Mouse (Mus musculus) liver, embryonic 11.5 days (tissue): ENCODE measurements around the gene Prdm10. TPM values are rescaled to one million over a fixed set of nuclear protein-coding genes. Genes with fewer than 3 reads are reported as not detected.
A peak's percentile ranks its signal among the peaks of the same experiment; 100 is the strongest.

ENCODE experiments used
- ATAC-seq: fragments of 200-750 bp; cut with Nextera tagmentation; replicated peaks from 2 replicates; pipeline ENCODE4 v1.8.0; 2017; ENCODE audit warnings: moderate number of reproducible peaks, mild to moderate bottlenecking, moderate TSS enrichment, moderate library complexity; ENCODE audit not compliant: low FRiP score
- DNase-seq: peaks from one replicate; pipeline ENCODE4 v3.0.0-alpha.2; 2017; ENCODE audit warnings: low spot score
- H3K27ac ChIP-seq: fragments of 300-500 bp; sonication (generic); 2 replicates; pipeline ENCODE4 v1.5.1; 2014; ENCODE audit warnings: mild to moderate bottlenecking, low read depth, low read length, control low read depth
- H3K27me3 ChIP-seq: fragments of 300-500 bp; sonication (generic); replicated peaks from 2 replicates; pipeline ENCODE4 v1.6.1; 2014; ENCODE audit warnings: low read length, mixed read lengths; ENCODE audit not compliant: control insufficient read depth, insufficient read depth
- H3K36me3 ChIP-seq: fragments of 300-500 bp; sonication (generic); 2 replicates; pipeline ENCODE4 v1.6.1; 2014; ENCODE audit warnings: mild to moderate bottlenecking, low read length, moderate library complexity, mixed read lengths; ENCODE audit not compliant: control insufficient read depth, insufficient read depth
- H3K4me1 ChIP-seq: fragments of 300-500 bp; sonication (generic); replicated peaks from 2 replicates; pipeline ENCODE4 v1.6.1; 2014; ENCODE audit warnings: low read length, mixed read lengths; ENCODE audit not compliant: control insufficient read depth, insufficient read depth
- H3K4me2 ChIP-seq: fragments of 300-500 bp; sonication (generic); 2 replicates; pipeline ENCODE4 v1.6.1; 2014; ENCODE audit warnings: mild to moderate bottlenecking, control low read depth, moderate library complexity
- H3K4me3 ChIP-seq: fragments of 300-500 bp; sonication (generic); 2 replicates; pipeline ENCODE4 v1.5.1; 2014; ENCODE audit warnings: low read depth, low read length, control low read depth
- H3K9ac ChIP-seq: fragments of 300-500 bp; sonication (generic); 2 replicates; pipeline ENCODE4 v1.6.1; 2014; ENCODE audit warnings: low read depth, low read length, control low read depth
- H3K9me3 ChIP-seq: fragments of 300-500 bp; sonication (generic); 2 replicates; pipeline ENCODE4 v1.6.1; 2016; ENCODE audit warnings: low read length, inconsistent platforms, mixed read lengths; ENCODE audit not compliant: control insufficient read depth
- WGBS: fragments of 180-500 bp; shearing (Covaris S2); extraction: QIAGEN DNeasy Blood & Tissue Kit; methylation state at CpG from one replicate; pipeline ENCODE4 v1.1.7; 2014; 5-methylcytosine and 5-hydroxymethylcytosine counted together
- polyA plus RNA-seq: library from polyadenylated mRNA; unstranded; fragments of >200 nt; fragmentation: Nextera tagmentation; extraction: Ambion mirVana; gene quantifications from 2 replicates; pipeline ENCODE4 v1.2.1, GENCODE M21; 2014

Prdm10 gene
- polyA plus RNA-seq = 5.7 and 6.5 TPM in 2 replicates

DNA sequence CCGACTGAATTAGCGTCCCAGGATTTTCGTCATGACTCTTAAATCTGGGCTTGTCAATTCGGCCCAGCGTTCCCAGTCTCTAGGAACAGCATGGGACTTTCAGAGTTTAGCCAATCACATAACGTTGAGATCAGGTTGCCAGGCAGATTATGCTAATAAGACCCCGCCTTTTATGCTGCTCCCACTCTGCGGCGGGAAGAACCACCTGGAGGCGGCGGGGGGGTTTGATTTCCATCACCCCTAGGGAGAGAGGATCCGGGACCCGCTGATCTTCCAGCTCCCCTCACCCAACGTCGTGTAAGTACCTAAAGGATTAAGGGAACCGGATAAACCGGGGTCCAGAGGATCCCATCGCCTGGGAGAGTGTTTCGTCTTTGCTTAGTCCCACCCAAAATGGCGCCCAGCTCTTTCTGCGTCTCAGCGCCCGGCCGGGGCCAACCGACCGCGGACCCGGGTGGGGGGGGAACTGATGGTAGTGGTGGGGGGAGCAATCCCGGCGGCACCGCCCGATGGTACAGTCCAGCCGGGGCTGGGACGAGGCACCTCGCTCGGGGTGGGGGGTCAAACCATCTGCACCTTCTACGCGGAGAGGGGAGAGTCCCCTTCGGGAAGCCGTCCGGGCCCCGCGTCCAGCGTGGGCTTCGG lies at the start of gene Prdm10:
Gene Prdm10, plus strand, starts transcription at position 173 of the 645 bp plus-strand sequence.
- Histone ChIP-seq H3K4me3 (peak within 1 kb of the TSS; percentile 81), H3K36me3 (no peaks in the 10 kb centered on the region), H3K4me1 (peaks cover 35% of the 10 kb centered on the region), H3K4me2 (peak within 1 kb of the TSS; percentile 85), H3K27me3 (no peaks in the 10 kb centered on the region), H3K9me3 (no peaks in the 10 kb centered on the region), H3K9ac (peak within 1 kb of the TSS; percentile 97), H3K27ac (peak within 1 kb of the TSS; percentile 97)
- 1% methylated on average over 44 of the region's 45 CpGs for WGBS
- peak; percentile 88 for ATAC-seq
- DNase-seq = peak; percentile 97

DNA sequence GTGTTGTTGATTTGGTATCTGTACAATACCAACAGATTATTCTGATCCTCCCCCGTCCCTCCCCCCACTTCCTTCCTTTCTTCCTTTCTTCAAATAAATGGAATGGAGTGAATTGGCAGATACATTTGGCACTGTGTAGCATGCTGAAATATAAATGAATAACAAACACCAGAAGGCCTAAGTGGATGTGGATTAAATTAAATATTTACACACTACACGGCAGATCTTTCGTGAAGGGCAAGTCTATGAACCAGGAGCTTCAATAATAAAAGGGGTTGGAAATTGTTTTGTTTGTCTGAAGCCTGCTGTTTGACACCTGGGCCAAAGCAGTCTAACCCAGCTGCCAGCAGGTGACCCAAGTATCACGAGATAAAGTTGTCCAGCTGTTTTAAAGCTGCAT lies 45.3 kb upstream of the Prdm10 start:
- Histone ChIP-seq H3K9ac (no peak overlapping the region), H3K9me3 (no peaks in the 10 kb centered on the region), H3K27ac (no peak overlapping the region), H3K4me3 (no peak overlapping the region), H3K4me1 (no peaks in the 10 kb centered on the region), H3K27me3 (no peaks in the 10 kb centered on the region), H3K4me2 (no peak overlapping the region), H3K36me3 (no peaks in the 10 kb centered on the region)
- ATAC-seq (no peak), DNase-seq (no peak)
- WGBS = 61% methylated on average over 4 of the region's 4 CpGs

DNA sequence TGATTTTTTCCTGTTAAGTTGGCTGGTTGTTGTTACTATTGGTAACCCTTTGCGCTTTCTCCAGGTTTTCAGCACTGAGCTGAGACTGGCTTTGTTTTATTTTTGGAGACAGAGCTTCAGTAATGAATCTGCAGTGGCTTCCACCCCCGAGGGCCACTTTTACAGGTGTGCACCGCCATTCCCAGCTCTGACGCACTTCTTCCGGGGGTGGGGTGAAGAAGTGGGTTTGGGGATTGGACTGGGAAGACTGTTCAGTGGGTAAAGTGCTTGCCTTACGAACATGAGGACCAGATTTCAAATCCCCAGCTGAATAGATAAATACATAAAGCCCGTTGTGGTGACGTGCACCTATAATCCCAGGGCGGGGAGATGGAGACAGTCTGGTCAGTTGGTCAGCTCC lies 44.8 kb upstream of the Prdm10 start:
- ATAC-seq (no peak), DNase-seq (no peak)
- Histone ChIP-seq H3K4me2 (no peak overlapping the region), H3K4me3 (no peak overlapping the region), H3K4me1 (no peaks in the 10 kb centered on the region), H3K36me3 (no peaks in the 10 kb centered on the region), H3K27me3 (no peaks in the 10 kb centered on the region), H3K9me3 (no peaks in the 10 kb centered on the region), H3K9ac (no peak overlapping the region), H3K27ac (no peak overlapping the region)
- 81% methylated on average over 9 of the region's 9 CpGs for WGBS

DNA sequence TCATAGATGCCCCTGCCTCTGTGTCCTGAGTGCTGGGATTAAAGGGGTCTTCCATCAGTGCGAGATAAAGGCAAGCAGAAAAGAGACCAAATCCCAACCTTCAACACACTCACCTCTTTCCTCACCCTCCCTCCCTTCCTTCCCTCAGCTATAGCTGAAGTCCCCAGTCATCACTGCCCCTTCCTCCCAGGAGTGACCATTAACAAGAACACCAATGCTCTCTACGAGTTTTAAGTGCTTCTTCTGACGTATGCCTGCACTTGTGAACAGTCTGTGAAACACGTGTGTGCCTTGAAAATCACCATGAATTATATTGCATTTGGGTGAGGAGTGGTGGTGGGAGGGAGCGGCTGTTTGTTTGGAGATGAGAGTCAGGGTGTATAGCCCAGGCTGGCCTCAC lies 44.3 kb upstream of the Prdm10 start:
- Histone ChIP-seq H3K36me3 (no peaks in the 10 kb centered on the region), H3K4me3 (no peak overlapping the region), H3K9me3 (no peaks in the 10 kb centered on the region), H3K9ac (no peak overlapping the region), H3K27me3 (no peaks in the 10 kb centered on the region), H3K4me2 (no peak overlapping the region), H3K4me1 (no peaks in the 10 kb centered on the region), H3K27ac (no peak overlapping the region)
- ATAC-seq (no peak), DNase-seq (no peak)
- WGBS = 72% methylated on average over 5 of the region's 5 CpGs

DNA sequence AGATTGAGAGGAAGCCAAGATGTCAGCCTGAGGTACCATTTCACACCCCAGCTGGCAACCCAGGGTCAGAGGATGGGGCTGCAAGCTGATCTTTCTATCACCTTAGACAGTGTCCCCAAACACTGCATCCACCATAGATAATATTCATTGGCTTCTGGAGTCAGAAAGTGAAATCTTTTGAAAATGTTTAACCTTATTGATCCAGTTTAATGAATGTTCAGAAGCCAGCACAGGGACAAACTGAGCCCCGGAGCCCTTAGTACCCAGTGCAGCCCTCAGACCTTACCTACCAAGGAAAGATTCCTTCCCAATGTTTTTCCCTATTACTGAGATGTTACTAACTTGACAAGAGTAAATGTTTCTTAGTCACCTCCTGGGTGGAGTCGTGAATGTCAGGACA lies 41.8 kb upstream of the Prdm10 start:
- H3K27ac ChIP-seq = no peak overlapping the region
- DNase-seq (no peak), ATAC-seq (no peak)
- no peak overlapping the region for H3K4me3 ChIP-seq
- WGBS = 66% methylated on average over 2 of the region's 2 CpGs
- H3K9ac ChIP-seq = no peak overlapping the region
- no peaks in the 10 kb centered on the region for H3K9me3 ChIP-seq
- no peaks in the 10 kb centered on the region for H3K27me3 ChIP-seq
- H3K36me3 ChIP-seq = no peaks in the 10 kb centered on the region
- no peak overlapping the region for H3K4me2 ChIP-seq
- no peaks in the 10 kb centered on the region for H3K4me1 ChIP-seq

DNA sequence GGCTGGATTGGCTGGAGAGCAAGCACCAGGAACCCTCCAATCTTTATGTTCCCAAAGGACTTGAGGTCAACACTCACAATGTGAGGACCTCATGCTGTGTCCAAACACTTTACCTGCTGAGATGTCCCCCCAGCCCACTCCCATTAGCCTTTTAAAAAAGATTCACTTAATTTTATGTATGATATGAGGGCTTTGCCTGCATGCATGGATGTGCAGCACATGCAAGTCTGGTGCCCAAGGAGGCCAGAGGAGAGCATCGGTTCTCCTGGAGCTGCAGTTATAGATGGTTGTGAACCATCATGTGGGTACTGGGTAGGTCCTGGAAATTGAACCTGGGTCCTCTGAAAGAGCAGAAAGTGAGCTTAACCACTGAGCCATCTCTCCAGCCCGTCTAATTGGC lies 40.8 kb upstream of the Prdm10 start:
- Histone ChIP-seq H3K27me3 (no peaks in the 10 kb centered on the region), H3K27ac (no peak overlapping the region), H3K4me1 (no peaks in the 10 kb centered on the region), H3K4me3 (no peak overlapping the region), H3K9ac (no peak overlapping the region), H3K4me2 (no peak overlapping the region), H3K9me3 (no peaks in the 10 kb centered on the region), H3K36me3 (no peaks in the 10 kb centered on the region)
- WGBS = 90% methylated on average over 2 of the region's 2 CpGs
- ATAC-seq (no peak), DNase-seq (no peak)

DNA sequence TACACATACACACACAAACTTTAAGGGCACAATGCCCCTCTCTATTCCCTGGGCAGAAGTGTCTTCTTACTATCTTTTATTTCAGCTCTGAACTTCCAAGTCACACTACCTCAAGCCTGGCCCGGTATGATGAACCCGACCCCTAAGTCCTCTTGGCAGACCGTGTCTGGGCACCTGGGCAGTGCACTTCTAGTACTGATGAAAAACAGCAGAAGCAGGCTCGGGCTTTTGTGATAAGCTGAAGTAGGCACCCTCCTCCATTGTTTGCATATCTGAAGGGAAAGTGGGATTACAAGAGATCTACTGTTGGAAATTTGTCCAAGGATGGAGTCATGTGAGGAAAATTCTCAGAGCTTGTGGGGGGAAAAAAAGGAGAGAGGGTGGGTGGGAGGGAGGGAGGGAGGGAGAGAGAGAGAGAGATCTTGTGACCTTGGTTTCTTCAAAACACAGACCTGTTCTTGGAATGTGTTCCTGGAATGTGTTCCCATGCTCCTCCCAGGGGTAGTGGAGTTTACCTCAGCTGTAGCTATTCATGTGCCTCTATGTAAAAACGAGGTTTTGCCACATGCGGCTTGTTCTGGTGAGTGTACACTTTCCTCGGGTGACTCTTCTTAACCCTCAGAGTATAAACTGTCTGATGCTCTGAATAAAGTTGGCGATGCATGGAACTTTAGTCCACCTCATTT lies 39.7 kb upstream of the Prdm10 start:
- WGBS = 82% methylated on average over 8 of the region's 8 CpGs
- no peak for DNase-seq

DNA sequence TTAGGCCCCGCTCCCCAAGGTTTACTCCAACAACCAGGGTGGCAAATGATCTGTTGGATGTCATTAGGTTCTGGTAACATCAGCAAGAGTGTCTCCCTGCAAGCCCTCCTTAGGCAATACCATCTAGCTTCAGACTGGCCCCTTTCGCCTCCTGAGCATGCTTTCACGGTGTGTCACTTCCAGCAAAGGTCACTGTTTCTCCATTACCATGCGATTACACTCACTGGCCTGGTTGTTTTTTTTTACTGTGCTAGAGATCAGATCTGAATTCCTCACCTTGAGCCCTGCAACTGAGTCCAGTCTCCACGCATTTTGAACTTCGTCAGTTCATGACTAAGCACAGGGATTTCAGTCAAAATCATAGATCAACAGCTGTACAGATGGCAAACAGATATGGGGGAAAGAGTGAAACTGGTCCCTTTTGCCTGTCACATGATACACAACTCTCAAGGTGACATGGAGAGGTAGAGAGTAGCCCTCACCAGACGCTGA lies 39.1 kb upstream of the Prdm10 start:
- ATAC-seq (no peak), DNase-seq (no peak)
- H3K4me3 ChIP-seq = no peak overlapping the region
- no peaks in the 10 kb centered on the region for H3K27me3 ChIP-seq
- H3K36me3 ChIP-seq = no peaks in the 10 kb centered on the region
- H3K4me1 ChIP-seq = no peaks in the 10 kb centered on the region
- H3K27ac ChIP-seq = no peak overlapping the region
- H3K9me3 ChIP-seq = no peaks in the 10 kb centered on the region
- H3K9ac ChIP-seq = no peak overlapping the region
- no peak overlapping the region for H3K4me2 ChIP-seq
- WGBS = 74% methylated on average over 7 of the region's 7 CpGs

More for the DNA sequence above, 39.7 kb upstream of the Prdm10 start:
- Histone ChIP-seq H3K4me2 (no peak overlapping the region), H3K9me3 (no peaks in the 10 kb centered on the region), H3K27me3 (no peaks in the 10 kb centered on the region), H3K36me3 (no peaks in the 10 kb centered on the region), H3K9ac (no peak overlapping the region), H3K27ac (no peak overlapping the region), H3K4me1 (no peaks in the 10 kb centered on the region), H3K4me3 (no peak overlapping the region)
- no peak for ATAC-seq
